Comparison of ENCODE assay signal across 8 mouse cellular contexts in the genomic region with DNA sequence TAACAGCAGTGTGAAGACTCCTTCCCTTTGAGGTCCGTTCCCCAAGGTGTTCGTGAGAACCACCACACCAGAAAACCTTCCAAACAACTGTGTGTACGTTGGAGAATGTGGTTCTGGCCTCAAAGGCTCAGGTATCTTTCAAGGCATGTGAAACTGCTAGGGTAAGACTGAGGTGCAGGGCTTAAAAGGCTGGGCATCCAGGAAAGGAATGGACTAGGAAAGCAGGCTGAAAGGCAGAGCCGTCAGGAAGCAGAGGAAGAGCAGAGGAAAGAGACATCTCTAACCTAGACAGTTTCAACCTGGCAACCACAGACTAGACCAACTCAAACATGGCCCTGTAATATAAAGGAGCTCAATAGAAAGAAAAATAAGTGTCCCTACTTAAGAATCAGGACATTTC. TPM values are rescaled to one million over a fixed set of nuclear protein-coding genes. Genes with fewer than 3 reads are reported as not detected.
A peak's percentile ranks its signal among the peaks of the same experiment; 100 is the strongest.
DNase-seq lines count a peak whose midpoint lies in the region; ATAC-seq and TF ChIP-seq lines count a peak whose summit lies in the region.

No protein-coding gene starts in this region.

- H3K9me3 ChIP-seq in liver, embryonic 12.5 days (replicated peaks): no peaks in the 10 kb centered on the region

- 54% methylated on average over 4 of the region's 4 CpGs for WGBS in spleen, adult 2 months
- WGBS in liver, embryonic 12.5 days (ENCODE audit: insufficient replicate concordance): 68% methylated on average over 4 of the region's 4 CpGs

- peak overlapping the region; percentile 85 for H3K4me2 ChIP-seq in liver, embryonic 12.5 days

- peak overlapping the region; percentile 94; the same call in 1 of the 2 replicates for H3K27ac ChIP-seq in gastrocnemius, adult 2 months
- H3K27ac ChIP-seq in spleen, adult 2 months (ENCODE audit: insufficient read depth, low read length): 0 out of 2 replicates have a peak overlapping the region, but pooled peaks have one; percentile 29
- H3K27ac ChIP-seq in liver, embryonic 12.5 days: no peak overlapping the region

- peak overlapping the region; percentile 77 for H3K4me3 ChIP-seq in gastrocnemius, adult 2 months
- H3K4me3 ChIP-seq in spleen, adult 2 months (ENCODE audit: extremely low read depth, insufficient read depth, insufficient read length): peak overlapping the region; percentile 37; the same call in 1 of the 2 replicates
- H3K4me3 ChIP-seq in liver, embryonic 12.5 days: peak overlapping the region; percentile 98

- H3K36me3 ChIP-seq in spleen, adult 2 months (ENCODE audit: control insufficient read depth, insufficient read depth, low read length): peaks cover 3% of the 10 kb centered on the region; the same call in 1 of the 2 replicates
- peaks cover 35% of the 10 kb centered on the region for H3K36me3 ChIP-seq in liver, embryonic 12.5 days

- no peak for ATAC-seq in liver, embryonic 12.5 days
- ATAC-seq in frontal cortex, adult (ENCODE audit: low TSS enrichment): no peak

- no peaks in the 10 kb centered on the region for H3K27me3 ChIP-seq in spleen, adult 2 months (ENCODE audit: control insufficient read depth, insufficient read depth, low read length)
- no peaks in the 10 kb centered on the region for H3K27me3 ChIP-seq in liver, embryonic 12.5 days (replicated peaks)

- DNase-seq in gastrocnemius, adult 2 months: no peak
- no peak for DNase-seq in gastrocnemius, postnatal 25 days
- no peak for DNase-seq in spleen, adult 2 months (ENCODE audit: low read depth in 1 of 2, low spot score in 2 of 2)
- DNase-seq in spleen, postnatal 4 days (ENCODE audit: low spot score in 2 of 2): no peak
- DNase-seq in frontal cortex, adult 2 months (ENCODE audit: extremely low spot score in 1 of 2, low spot score in 1 of 2): no peak
- DNase-seq in spleen, adult 18-20 months: no peak

- intact Hi-C loops in gastrocnemius, adult 2 months (cut with DNase I): no loop called here

- TF ChIP-seq CTCF in gastrocnemius, adult 2 months (IDR thresholded peaks at IDR 0.05): no peak
- TF ChIP-seq CTCF in spleen, adult 2 months (IDR thresholded peaks at IDR 0.05; ENCODE audit: extremely low read depth, insufficient read depth, insufficient read length, insufficient replicate concordance): no peak

- no peak for TF ChIP-seq POLR2A in spleen, adult 2 months (IDR thresholded peaks at IDR 0.05; ENCODE audit: low read depth, low read length)

- H3K9ac ChIP-seq in liver, embryonic 12.5 days: peak overlapping the region; percentile 90

- H3K4me1 ChIP-seq in spleen, adult 2 months (ENCODE audit: control insufficient read depth, insufficient read depth, insufficient read length): peaks cover 35% of the 10 kb centered on the region; the same call in 1 of the 2 replicates
- peaks cover 65% of the 10 kb centered on the region for H3K4me1 ChIP-seq in liver, embryonic 12.5 days

RNA-seq across cellular contexts. Expression of gene Otulin, which starts 1.4 kb away (rescaled TPM):
- total RNA-seq in gastrocnemius, adult 2 months (2021): 10 to 100 TPM; 16.2 to 20.7 TPM
- 10 to 100 TPM; 21.1 to 23.3 TPM for total RNA-seq in gastrocnemius, postnatal 25 days (2021)
- 53.1 and 69.6 TPM in 2 replicates for polyA plus RNA-seq in spleen, adult 2 months (2012; rRNA removed)
- 33.1 and 35.0 TPM in 2 replicates for polyA plus RNA-seq in liver, embryonic 12.5 days (2016; fragmentation: Nextera tagmentation; extraction: Ambion mirVana)
- polyA plus RNA-seq in frontal cortex, adult 2 months (2012; rRNA removed): 23.6 and 25.4 TPM in 2 replicates

RNA-seq across cellular contexts. Expression of gene Otulinl, which starts 52.3 kb away (rescaled TPM):
- under 1 TPM; 0.43 to 0.61 TPM for total RNA-seq in gastrocnemius, adult 2 months (2021)
- 1 to 10 TPM in 1 of 2 experiments, under 1 TPM in 1; 0.35 to 1.3 TPM for total RNA-seq in gastrocnemius, postnatal 25 days (2021)
- polyA plus RNA-seq in spleen, adult 2 months (2012; rRNA removed): 15.2 and 16.0 TPM in 2 replicates
- 7.6 and 8.7 TPM in 2 replicates for polyA plus RNA-seq in liver, embryonic 12.5 days (2016; fragmentation: Nextera tagmentation; extraction: Ambion mirVana)
- polyA plus RNA-seq in frontal cortex, adult 2 months (2012; rRNA removed): 18.3 and 21.0 TPM in 2 replicates

Comparison
In these comparisons a context has a peak if more than half of its experiments do, and no peak if none do; other contexts are left out.
1. H3K4me3 ChIP-seq: peak in every context shown above with its lines; median percentile 98 in liver, embryonic 12.5 days; 77 in gastrocnemius, adult 2 months; 37 in spleen, adult 2 months.